Mouse (Mus musculus): Measurements from ENCODE around the gene Gm28047.

- TF ChIP-seq CTCF (IDR thresholded peaks at IDR 0.05; ENCODE audit: extremely low read depth, insufficient read depth, insufficient read length, insufficient replicate concordance) (no peak), POLR2A (IDR thresholded peaks at IDR 0.05; ENCODE audit: low read depth, low read length) (no peak)
Observed at GRCm38 (mm10) chr15:102555581-102555980, 69.3 kb downstream of the Gm28047 start.
